Mouse (Mus musculus) lung, embryonic 14.5 days (tissue): ENCODE results near the gene Map3k20. TPM values are rescaled to one million over a fixed set of nuclear protein-coding genes. Genes with fewer than 3 reads are reported as not detected.

Experiments
- ATAC-seq: fragments of 200-750 bp; cut with Nextera tagmentation; 2 replicates; pipeline ENCODE4 v1.8.0; 2017; ENCODE audit warnings: mild to moderate bottlenecking, moderate TSS enrichment, moderate library complexity; ENCODE audit not compliant: insufficient read depth
- DNase-seq: peaks from one replicate; pipeline ENCODE4 v3.0.0-alpha.2; 2015
- H3K27ac ChIP-seq: fragments of 300-500 bp; sonication (generic); 2 replicates; pipeline ENCODE4 v1.5.1; 2014; ENCODE audit warnings: low read depth, mild to moderate bottlenecking, moderate library complexity
- H3K27me3 ChIP-seq: fragments of 300-500 bp; sonication (generic); 2 replicates; pipeline ENCODE4 v1.6.1; 2014; ENCODE audit warnings: low read length, control low read depth; ENCODE audit not compliant: insufficient read depth
- H3K36me3 ChIP-seq: fragments of 300-500 bp; sonication (generic); 2 replicates; pipeline ENCODE4 v1.6.1; 2014; ENCODE audit warnings: control low read depth; ENCODE audit not compliant: insufficient read depth
- H3K4me1 ChIP-seq: fragments of 300-500 bp; sonication (generic); 2 replicates; pipeline ENCODE4 v1.6.1; 2014; ENCODE audit warnings: antibody characterized with exemption, control low read depth; ENCODE audit not compliant: insufficient read depth
- H3K4me2 ChIP-seq: fragments of 300-500 bp; sonication (generic); 2 replicates; pipeline ENCODE4 v1.6.1; 2014; ENCODE audit warnings: mild to moderate bottlenecking
- H3K4me3 ChIP-seq: fragments of 300-500 bp; sonication (generic); 2 replicates; pipeline ENCODE4 v1.5.1; 2014; ENCODE audit warnings: low read depth, low read length
- H3K9ac ChIP-seq: fragments of 300-500 bp; sonication (generic); 2 replicates; pipeline ENCODE4 v1.6.1; 2014
- H3K9me3 ChIP-seq: fragments of 300-500 bp; sonication (generic); 2 replicates; pipeline ENCODE4 v1.6.1; 2016; ENCODE audit warnings: low read depth, low read length, control low read depth
- CTCF ChIP-seq: IDR thresholded peaks from 2 replicates; pipeline ENCODE4 v1.5.1; 2016; ENCODE audit warnings: antibody characterized with exemption, low read depth
- WGBS: fragments of 180-500 bp; shearing (Covaris S2); extraction: QIAGEN DNeasy Blood & Tissue Kit; methylation state at CpG from one replicate; pipeline ENCODE4 v1.1.7; 2014; 5-methylcytosine and 5-hydroxymethylcytosine counted together
- polyA plus RNA-seq: library from polyadenylated mRNA; unstranded; fragments of >200 nt; fragmentation: Nextera tagmentation; extraction: Ambion mirVana; gene quantifications from 2 replicates; pipeline ENCODE4 v1.2.1, GENCODE M21; 2014

The Map3k20 gene
- polyA plus RNA-seq, 1 experiment from 2014 or later: 36.4 TPM

GRCm38 (mm10) chr2:72280524-72280923 lies 4.9 kb upstream of the Map3k20 start:
- H3K36me3 ChIP-seq: no peaks in the 10 kb centered on the region
- DNase-seq: no peak
- H3K27me3 ChIP-seq: no peaks in the 10 kb centered on the region
- no peak for ATAC-seq
- H3K9ac ChIP-seq: no peak overlapping the region
- H3K4me1 ChIP-seq: no peaks in the 10 kb centered on the region; the same call in 1 of the 2 replicates
- TF ChIP-seq CTCF: no peak
- 85% methylated on average over 5 of the region's 5 CpGs for WGBS
- no peak overlapping the region for H3K4me3 ChIP-seq
- H3K27ac ChIP-seq: no peak overlapping the region
- H3K4me2 ChIP-seq: no peak overlapping the region
- no peaks in the 10 kb centered on the region for H3K9me3 ChIP-seq

- DNase-seq (no peak), ATAC-seq (no peak)
- no peak overlapping the region for H3K9ac ChIP-seq
- 87% methylated on average over 14 of the region's 14 CpGs for WGBS
- H3K4me1 ChIP-seq: no peaks in the 10 kb centered on the region; the same call in 1 of the 2 replicates
- H3K27me3 ChIP-seq: no peaks in the 10 kb centered on the region
- H3K4me2 ChIP-seq: no peak overlapping the region
- no peaks in the 10 kb centered on the region for H3K9me3 ChIP-seq
- H3K4me3 ChIP-seq: no peak overlapping the region
- H3K36me3 ChIP-seq: no peaks in the 10 kb centered on the region
- no peak overlapping the region for H3K27ac ChIP-seq
- no peak for TF ChIP-seq CTCF
Measured at GRCm38 (mm10) chr2:72281971-72282370, 3.5 kb upstream of the Map3k20 start.

- Histone ChIP-seq H3K9ac (no peak overlapping the region), H3K4me2 (no peak overlapping the region), H3K27me3 (no peaks in the 10 kb centered on the region), H3K36me3 (no peaks in the 10 kb centered on the region), H3K4me3 (no peak overlapping the region), H3K4me1 (peaks cover 5% of the 10 kb centered on the region; the same call in 1 of the 2 replicates), H3K9me3 (no peaks in the 10 kb centered on the region), H3K27ac (no peak overlapping the region)
- no peak for TF ChIP-seq CTCF
- 73% methylated on average over 4 of the region's 4 CpGs for WGBS
- ATAC-seq (no peak), DNase-seq (no peak)
Measured at GRCm38 (mm10) chr2:72282733-72283132, 2.7 kb upstream of the Map3k20 start.

GRCm38 (mm10) chr2:72284689-72285088 lies 748 bp upstream of the Map3k20 start:
- no peak overlapping the region for H3K27ac ChIP-seq
- no peaks in the 10 kb centered on the region for H3K9me3 ChIP-seq
- DNase-seq (no peak), ATAC-seq (no peak)
- no peak overlapping the region for H3K4me3 ChIP-seq
- WGBS: 66% methylated on average over 7 of the region's 7 CpGs
- peak overlapping the region; percentile 67; the same call in 1 of the 2 replicates for H3K4me2 ChIP-seq
- H3K4me1 ChIP-seq: peaks cover 11% of the 10 kb centered on the region; the same call in 1 of the 2 replicates
- H3K27me3 ChIP-seq: no peaks in the 10 kb centered on the region
- H3K36me3 ChIP-seq: no peaks in the 10 kb centered on the region
- no peak for TF ChIP-seq CTCF
- no peak overlapping the region for H3K9ac ChIP-seq

GRCm38 (mm10) chr2:72285888-72286661 lies 638 bp downstream of the Map3k20 start:
- DNase-seq: peak; percentile 68
- Histone ChIP-seq H3K4me1 (peaks cover 11% of the 10 kb centered on the region; the same call in 1 of the 2 replicates), H3K27ac (peak overlapping the region; percentile 86), H3K4me3 (peak overlapping the region; percentile 90), H3K4me2 (peak overlapping the region; percentile 67), H3K27me3 (no peaks in the 10 kb centered on the region), H3K9me3 (no peaks in the 10 kb centered on the region), H3K36me3 (no peaks in the 10 kb centered on the region), H3K9ac (peak overlapping the region; percentile 97)
- WGBS: under 1% methylated on average over 51 of the region's 60 CpGs
- ATAC-seq: peak; percentile 59
- no peak for TF ChIP-seq CTCF

- Histone ChIP-seq H3K9me3 (no peaks in the 10 kb centered on the region), H3K9ac (peak overlapping the region; percentile 2; the same call in 1 of the 2 replicates), H3K27ac (peak overlapping the region; percentile 65), H3K27me3 (no peaks in the 10 kb centered on the region), H3K36me3 (no peaks in the 10 kb centered on the region), H3K4me3 (peak overlapping the region; percentile 0; the same call in 1 of the 2 replicates), H3K4me2 (peak overlapping the region; percentile 46), H3K4me1 (peaks cover 11% of the 10 kb centered on the region; the same call in 1 of the 2 replicates)
- peak; percentile 88 for DNase-seq
- peak; percentile 15; the same call in 1 of the 2 replicates for ATAC-seq
- 19% methylated on average over 4 of the region's 4 CpGs for WGBS
- no peak for TF ChIP-seq CTCF
Measured at GRCm38 (mm10) chr2:72287142-72287541, 1.7 kb downstream of the Map3k20 start.

- no peak overlapping the region for H3K4me2 ChIP-seq
- no peak overlapping the region for H3K27ac ChIP-seq
- 64% methylated on average over 10 of the region's 11 CpGs for WGBS
- no peak overlapping the region for H3K4me3 ChIP-seq
- DNase-seq (no peak), ATAC-seq (no peak)
- H3K36me3 ChIP-seq: no peaks in the 10 kb centered on the region
- no peak overlapping the region for H3K9ac ChIP-seq
- TF ChIP-seq CTCF: no peak
- H3K27me3 ChIP-seq: no peaks in the 10 kb centered on the region
- H3K9me3 ChIP-seq: no peaks in the 10 kb centered on the region
- peaks cover 11% of the 10 kb centered on the region; the same call in 1 of the 2 replicates for H3K4me1 ChIP-seq
Measured at GRCm38 (mm10) chr2:72288932-72289534, 3.6 kb downstream of the Map3k20 start.
